Mouse (Mus musculus) frontal cortex, postnatal 36 days (tissue): ENCODE measurements around the gene Cpt1a.
A peak's percentile ranks its signal among the peaks of the same experiment; 100 is the strongest.

ENCODE experiments used
- DNase-seq, 2 experiments: peaks; one replicate each; pipeline ENCODE4 v3.0.0; 2022; ENCODE audit warnings: low spot score in 2 of 2

The Cpt1a gene

GRCm38 (mm10) chr19:3322261-3322969, at the start of gene Cpt1a:
Gene Cpt1a, plus strand, starts transcription at chr19:3322334.
- no peak for DNase-seq

GRCm38 (mm10) chr19:3273331-3273730, 48.8 kb upstream of the Cpt1a start:
- DNase-seq = no peak

- DNase-seq = no peak
Observed at GRCm38 (mm10) chr19:3275744-3276365, 46.3 kb upstream of the Cpt1a start.

- DNase-seq = no peak
Observed at GRCm38 (mm10) chr19:3281886-3282285, 40.2 kb upstream of the Cpt1a start.

- peak; percentile 93 to 96 for DNase-seq
Observed at GRCm38 (mm10) chr19:3282572-3283467, 39.3 kb upstream of the Cpt1a start, which contains the start of the genes Mrpl21 and Ighmbp2. Gene Mrpl21, plus strand, starts transcription at chr19:3282901. Gene Ighmbp2, minus strand, starts transcription at chr19:3283017.

GRCm38 (mm10) chr19:3289006-3289405, 33.1 kb upstream of the Cpt1a start:
- DNase-seq = no peak

- peak; percentile 46 to 71 for DNase-seq
Observed at GRCm38 (mm10) chr19:3292028-3292427, 30.1 kb upstream of the Cpt1a start.

- DNase-seq = no peak
Observed at GRCm38 (mm10) chr19:3292993-3293392, 29.1 kb upstream of the Cpt1a start.

- no peak for DNase-seq
Observed at GRCm38 (mm10) chr19:3295245-3295644, 26.9 kb upstream of the Cpt1a start.

- no peak for DNase-seq
Observed at GRCm38 (mm10) chr19:3297034-3297433, 25.1 kb upstream of the Cpt1a start.

- no peak for DNase-seq
Observed at GRCm38 (mm10) chr19:3297775-3298174, 24.4 kb upstream of the Cpt1a start.

- no peak for DNase-seq
Observed at GRCm38 (mm10) chr19:3304017-3304416, 18.1 kb upstream of the Cpt1a start.

GRCm38 (mm10) chr19:3307175-3307949, 14.8 kb upstream of the Cpt1a start:
- no peak for DNase-seq

GRCm38 (mm10) chr19:3319341-3319740, 2.8 kb upstream of the Cpt1a start:
- no peak for DNase-seq

- no peak for DNase-seq
Observed at GRCm38 (mm10) chr19:3320086-3320485, 2.0 kb upstream of the Cpt1a start.

- DNase-seq = no peak
Observed at GRCm38 (mm10) chr19:3320801-3321200, 1.3 kb upstream of the Cpt1a start.

- DNase-seq = no peak
Observed at GRCm38 (mm10) chr19:3321617-3322016, 517 bp upstream of the Cpt1a start.

- DNase-seq = peak; percentile 29 to 58
Observed at GRCm38 (mm10) chr19:3323201-3323621, 1.1 kb downstream of the Cpt1a start.

- peak; percentile 15 to 24 for DNase-seq
Observed at GRCm38 (mm10) chr19:3323753-3324270, 1.7 kb downstream of the Cpt1a start.

GRCm38 (mm10) chr19:3324271-3324811, 2.2 kb downstream of the Cpt1a start:
- DNase-seq = peak in 1 of 2 experiments; percentile 11
